Mouse (Mus musculus) liver, adult 2 months (tissue): Measurements from ENCODE around the gene Ndufv2. TPM values are rescaled to one million over a fixed set of nuclear protein-coding genes. Genes with fewer than 3 reads are reported as not detected.

Experiments
- DNase-seq: peaks from one replicate; pipeline ENCODE4 v3.0.0-alpha.2; 2011; ENCODE audit warnings: low read depth, low spot score; ENCODE audit errors: extremely low read depth
- H3K27ac ChIP-seq: fragments of 200-500 bp; replicated peaks from 2 replicates; pipeline ENCODE4 v1.5.1; 2012; ENCODE audit warnings: low read depth, mild to moderate bottlenecking, control low read depth, inconsistent platforms, low read length; ENCODE audit not compliant: insufficient read depth
- H3K27me3 ChIP-seq: fragments of 200-500 bp; 2 replicates; pipeline ENCODE4 v1.6.1; 2012; ENCODE audit warnings: mild to moderate bottlenecking, moderate library complexity, low read length, inconsistent platforms; ENCODE audit not compliant: control insufficient read depth, insufficient read depth
- H3K36me3 ChIP-seq: fragments of 200-500 bp; 2 replicates; pipeline ENCODE4 v1.6.1; 2012; ENCODE audit warnings: low read length, inconsistent platforms; ENCODE audit not compliant: control insufficient read depth, insufficient read depth
- H3K4me1 ChIP-seq: fragments of 200-500 bp; 2 replicates; pipeline ENCODE4 v1.6.1; 2011; ENCODE audit warnings: low read length; ENCODE audit not compliant: control insufficient read depth, insufficient read depth
- H3K4me3 ChIP-seq: fragments of 200-500 bp; 2 replicates; pipeline ENCODE4 v1.5.1; 2011; ENCODE audit warnings: low read depth, mild to moderate bottlenecking, control low read depth, low read length, moderate library complexity; ENCODE audit not compliant: insufficient read depth
- H3K79me2 ChIP-seq: fragments of 200-500 bp; 2 replicates; pipeline ENCODE4 v1.6.1; 2012; ENCODE audit warnings: inconsistent platforms, mild to moderate bottlenecking, low read length, moderate library complexity; ENCODE audit not compliant: control insufficient read depth, insufficient read depth
- H3K9ac ChIP-seq: fragments of 200-500 bp; 2 replicates; pipeline ENCODE4 v1.6.1; 2012; ENCODE audit warnings: low read depth, mild to moderate bottlenecking, control low read depth, inconsistent platforms, low read length
- CTCF ChIP-seq: fragments of 200-500 bp; IDR thresholded peaks from 2 replicates; pipeline ENCODE4 v1.5.1; 2011; ENCODE audit warnings: low read depth, low read length, control low read depth
- POLR2A ChIP-seq: fragments of 200-500 bp; IDR thresholded peaks from 2 replicates; pipeline ENCODE4 v1.6.1; 2011; ENCODE audit warnings: low read length, control low read depth; ENCODE audit not compliant: insufficient read depth; ENCODE audit errors: extremely low read depth
- WGBS: fragments of 180-500 bp; shearing (Covaris S2); methylation state at CpG from one replicate; pipeline ENCODE4 v1.1.7; 2018; 5-methylcytosine and 5-hydroxymethylcytosine counted together
- polyA plus RNA-seq: library from polyadenylated mRNA; depleted of rRNA; stranded (reverse); fragments of >200 nt; gene quantifications from 2 replicates; pipeline ENCODE4 v1.2.3, GENCODE M21; 2012
- total RNA-seq: library from RNA; depleted of rRNA; stranded (reverse); fragments of >200 nt; gene quantifications from 2 replicates; pipeline ENCODE4 v1.2.3, GENCODE M21; 2014

Gene Ndufv2
- total and polyA plus RNA-seq, 2 experiments, result 55.9 to 180 TPM

GRCm38 (mm10) chr17:66110746-66111145 is 9.4 kb upstream of the Ndufv2 start:
- Histone ChIP-seq H3K4me3 (0 out of 2 replicates have a peak overlapping the region, but pooled peaks have one; percentile 12), H3K79me2 (0 out of 2 replicates have a peak, but pooled peaks cover 4% of the 10 kb centered on the region), H3K27ac (no peak overlapping the region), H3K27me3 (no peaks in the 10 kb centered on the region), H3K36me3 (peaks cover 5% of the 10 kb centered on the region; the same call in 1 of the 2 replicates), H3K9ac (peak overlapping the region; percentile 18; the same call in 1 of the 2 replicates), H3K4me1 (peaks cover 13% of the 10 kb centered on the region)
- peak; percentile 18 for DNase-seq
- TF ChIP-seq POLR2A (no peak), CTCF (no peak)
- 19% methylated on average over 6 of the region's 6 CpGs for WGBS

- H3K4me1 ChIP-seq, result peaks cover 13% of the 10 kb centered on the region
- no peak for DNase-seq
- H3K9ac ChIP-seq, result no peak overlapping the region
- WGBS, result 82% methylated on average over 4 of the region's 4 CpGs
- H3K36me3 ChIP-seq, result no peaks in the 10 kb centered on the region
- TF ChIP-seq POLR2A (no peak), CTCF (no peak)
- H3K79me2 ChIP-seq, result 0 out of 2 replicates have a peak, but pooled peaks cover 4% of the 10 kb centered on the region
- no peaks in the 10 kb centered on the region for H3K27me3 ChIP-seq
- H3K4me3 ChIP-seq, result no peak overlapping the region
- H3K27ac ChIP-seq, result no peak overlapping the region
Measured at GRCm38 (mm10) chr17:66108198-66108597, 6.8 kb upstream of the Ndufv2 start.

- H3K4me1 ChIP-seq, result peaks cover 9% of the 10 kb centered on the region
- H3K27me3 ChIP-seq, result no peaks in the 10 kb centered on the region
- H3K36me3 ChIP-seq, result no peaks in the 10 kb centered on the region
- no peak overlapping the region for H3K27ac ChIP-seq
- 73% methylated on average over 8 of the region's 8 CpGs for WGBS
- H3K4me3 ChIP-seq, result no peak overlapping the region
- no peak for DNase-seq
- TF ChIP-seq POLR2A, result no peak
- H3K9ac ChIP-seq, result no peak overlapping the region
- 0 out of 2 replicates have a peak, but pooled peaks cover 4% of the 10 kb centered on the region for H3K79me2 ChIP-seq
Measured at GRCm38 (mm10) chr17:66107466-66107865, 6.1 kb upstream of the Ndufv2 start.

GRCm38 (mm10) chr17:66106601-66107267 is 5.4 kb upstream of the Ndufv2 start:
- H3K9ac ChIP-seq, result no peak overlapping the region
- no peak for TF ChIP-seq POLR2A
- peak; percentile 70 for TF ChIP-seq CTCF
- no peaks in the 10 kb centered on the region for H3K36me3 ChIP-seq
- H3K79me2 ChIP-seq, result 0 out of 2 replicates have a peak, but pooled peaks cover 3% of the 10 kb centered on the region
- no peak overlapping the region for H3K27ac ChIP-seq
- 57% methylated on average over 10 of the region's 10 CpGs for WGBS
- no peaks in the 10 kb centered on the region for H3K27me3 ChIP-seq
- peak; percentile 30 for DNase-seq
- H3K4me1 ChIP-seq, result 0 out of 2 replicates have a peak, but pooled peaks cover 6% of the 10 kb centered on the region
- H3K4me3 ChIP-seq, result no peak overlapping the region

GRCm38 (mm10) chr17:66104076-66104475 is 2.7 kb upstream of the Ndufv2 start:
- Histone ChIP-seq H3K4me3 (no peak overlapping the region), H3K36me3 (no peaks in the 10 kb centered on the region), H3K27me3 (no peaks in the 10 kb centered on the region), H3K9ac (no peak overlapping the region), H3K27ac (no peak overlapping the region), H3K4me1 (peaks cover 3% of the 10 kb centered on the region), H3K79me2 (peaks cover 10% of the 10 kb centered on the region; the same call in 1 of the 2 replicates)
- no peak for DNase-seq
- no peak for TF ChIP-seq CTCF
- TF ChIP-seq POLR2A, result no peak
- WGBS, result 94% methylated on average over 7 of the region's 7 CpGs
